Mouse (Mus musculus) stomach, embryonic 15.5 days (tissue): ENCODE measurements around the gene Dnaja4. TPM values are rescaled to one million over a fixed set of nuclear protein-coding genes. Genes with fewer than 3 reads are reported as not detected.
A peak's percentile ranks its signal among the peaks of the same experiment; 100 is the strongest.

Source experiments
- ATAC-seq: fragments of 200-750 bp; cut with Nextera tagmentation; 2 replicates; pipeline ENCODE4 v1.8.0; 2017; ENCODE audit warnings: low read depth, moderate number of reproducible peaks, moderate TSS enrichment; ENCODE audit not compliant: insufficient read depth, low FRiP score
- H3K27ac ChIP-seq: fragments of 300-500 bp; sonication (generic); 2 replicates; pipeline ENCODE4 v1.5.1; 2015; ENCODE audit warnings: mild to moderate bottlenecking, inconsistent platforms
- H3K27me3 ChIP-seq: fragments of 300-500 bp; sonication (generic); replicated peaks from 2 replicates; pipeline ENCODE4 v1.6.1; 2015; ENCODE audit warnings: inconsistent platforms
- H3K36me3 ChIP-seq: fragments of 300-500 bp; sonication (generic); 2 replicates; pipeline ENCODE4 v1.6.1; 2015; ENCODE audit warnings: inconsistent platforms
- H3K4me1 ChIP-seq: fragments of 300-500 bp; sonication (generic); 2 replicates; pipeline ENCODE4 v1.6.1; 2015; ENCODE audit warnings: inconsistent platforms
- H3K4me2 ChIP-seq: fragments of 300-500 bp; sonication (generic); 2 replicates; pipeline ENCODE4 v1.6.1; 2015; ENCODE audit warnings: mild to moderate bottlenecking, inconsistent platforms
- H3K4me3 ChIP-seq: fragments of 300-500 bp; sonication (generic); replicated peaks from 2 replicates; pipeline ENCODE4 v1.5.1; 2015; ENCODE audit warnings: inconsistent platforms
- H3K9ac ChIP-seq: fragments of 300-500 bp; sonication (generic); 2 replicates; pipeline ENCODE4 v1.6.1; 2015; ENCODE audit warnings: inconsistent platforms
- H3K9me3 ChIP-seq: fragments of 300-500 bp; sonication (generic); 2 replicates; pipeline ENCODE4 v1.6.1; 2016; ENCODE audit warnings: inconsistent platforms
- WGBS: fragments of 180-500 bp; shearing (Covaris S2); methylation state at CpG from one replicate; pipeline ENCODE4 v1.1.7; 2015; 5-methylcytosine and 5-hydroxymethylcytosine counted together
- polyA plus RNA-seq: library from polyadenylated mRNA; unstranded; fragments of >200 nt; fragmentation: Nextera tagmentation; extraction: Ambion mirVana; gene quantifications from 2 replicates; pipeline ENCODE4 v1.2.1, GENCODE M21; 2015

Gene Dnaja4
- polyA plus RNA-seq, 1 experiment from 2014 or later, result 7.3 TPM

GRCm38 (mm10) chr9:54734639-54735252 is 36.1 kb downstream of the Dnaja4 start:
- no peak overlapping the region for H3K9ac ChIP-seq
- no peaks in the 10 kb centered on the region for H3K27me3 ChIP-seq
- H3K4me3 ChIP-seq, result peak overlapping the region; percentile 82
- peak overlapping the region; percentile 74 for H3K4me2 ChIP-seq
- peaks cover 7% of the 10 kb centered on the region; the same call in 1 of the 2 replicates for H3K4me1 ChIP-seq
- ATAC-seq, result no peak
- H3K9me3 ChIP-seq, result no peaks in the 10 kb centered on the region
- WGBS, result 21% methylated on average over 11 of the region's 11 CpGs
- no peak overlapping the region for H3K27ac ChIP-seq
- peaks cover 2% of the 10 kb centered on the region; the same call in 1 of the 2 replicates for H3K36me3 ChIP-seq

DNA sequence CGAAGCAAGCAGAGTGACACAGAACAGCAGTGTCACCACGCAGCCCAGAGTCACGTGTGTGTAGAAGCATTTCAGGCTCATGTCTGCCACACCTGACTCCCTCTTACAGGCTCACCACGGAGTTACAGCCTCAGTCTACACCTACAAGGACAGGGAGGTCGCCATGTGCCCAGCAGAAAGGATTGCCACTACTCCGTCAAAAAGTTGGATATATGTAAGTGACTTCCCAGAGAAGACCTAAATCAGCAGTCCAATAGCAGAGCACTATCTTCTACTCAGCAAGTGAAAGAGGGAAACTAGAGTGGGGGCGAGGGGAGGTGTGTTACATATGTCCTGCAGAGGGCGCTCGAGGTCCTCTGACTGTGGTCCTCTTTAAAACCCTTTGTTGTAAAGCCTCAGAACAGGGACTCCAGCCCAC is 37.6 kb downstream of the Dnaja4 start:
- 12% methylated on average over 9 of the region's 9 CpGs for WGBS
- Histone ChIP-seq H3K4me3 (no peak overlapping the region), H3K4me1 (peaks cover 7% of the 10 kb centered on the region; the same call in 1 of the 2 replicates), H3K9me3 (no peaks in the 10 kb centered on the region), H3K27ac (no peak overlapping the region), H3K4me2 (peak overlapping the region; percentile 27; the same call in 1 of the 2 replicates), H3K9ac (no peak overlapping the region), H3K36me3 (no peaks in the 10 kb centered on the region), H3K27me3 (no peaks in the 10 kb centered on the region)
- ATAC-seq, result no peak

GRCm38 (mm10) chr9:54738376-54738775 is 39.7 kb downstream of the Dnaja4 start:
- Histone ChIP-seq H3K9me3 (no peaks in the 10 kb centered on the region), H3K9ac (no peak overlapping the region), H3K36me3 (no peaks in the 10 kb centered on the region), H3K4me2 (no peak overlapping the region), H3K4me3 (no peak overlapping the region), H3K27ac (no peak overlapping the region), H3K27me3 (no peaks in the 10 kb centered on the region), H3K4me1 (0 out of 2 replicates have a peak, but pooled peaks cover 3% of the 10 kb centered on the region)
- ATAC-seq, result no peak
- WGBS, result 28% methylated on average over 3 of the region's 3 CpGs

- no peaks in the 10 kb centered on the region for H3K36me3 ChIP-seq
- ATAC-seq, result no peak
- H3K27ac ChIP-seq, result no peak overlapping the region
- H3K4me3 ChIP-seq, result no peak overlapping the region
- no peaks in the 10 kb centered on the region for H3K27me3 ChIP-seq
- no peaks in the 10 kb centered on the region for H3K9me3 ChIP-seq
- no peaks in the 10 kb centered on the region for H3K4me1 ChIP-seq
- H3K4me2 ChIP-seq, result no peak overlapping the region
- WGBS, result 82% methylated on average over 4 of the region's 4 CpGs
- H3K9ac ChIP-seq, result no peak overlapping the region
Measured at GRCm38 (mm10) chr9:54743891-54744290, 45.2 kb downstream of the Dnaja4 start.

- peak; percentile 58; the same call in 1 of the 2 replicates for ATAC-seq
- Histone ChIP-seq H3K4me2 (no peak overlapping the region), H3K36me3 (no peaks in the 10 kb centered on the region), H3K27me3 (no peaks in the 10 kb centered on the region), H3K4me3 (no peak overlapping the region), H3K9ac (no peak overlapping the region), H3K27ac (no peak overlapping the region), H3K4me1 (no peaks in the 10 kb centered on the region), H3K9me3 (no peaks in the 10 kb centered on the region)
- 25% methylated on average over 13 of the region's 13 CpGs for WGBS
Measured at GRCm38 (mm10) chr9:54745740-54746370, 47.2 kb downstream of the Dnaja4 start.

DNA sequence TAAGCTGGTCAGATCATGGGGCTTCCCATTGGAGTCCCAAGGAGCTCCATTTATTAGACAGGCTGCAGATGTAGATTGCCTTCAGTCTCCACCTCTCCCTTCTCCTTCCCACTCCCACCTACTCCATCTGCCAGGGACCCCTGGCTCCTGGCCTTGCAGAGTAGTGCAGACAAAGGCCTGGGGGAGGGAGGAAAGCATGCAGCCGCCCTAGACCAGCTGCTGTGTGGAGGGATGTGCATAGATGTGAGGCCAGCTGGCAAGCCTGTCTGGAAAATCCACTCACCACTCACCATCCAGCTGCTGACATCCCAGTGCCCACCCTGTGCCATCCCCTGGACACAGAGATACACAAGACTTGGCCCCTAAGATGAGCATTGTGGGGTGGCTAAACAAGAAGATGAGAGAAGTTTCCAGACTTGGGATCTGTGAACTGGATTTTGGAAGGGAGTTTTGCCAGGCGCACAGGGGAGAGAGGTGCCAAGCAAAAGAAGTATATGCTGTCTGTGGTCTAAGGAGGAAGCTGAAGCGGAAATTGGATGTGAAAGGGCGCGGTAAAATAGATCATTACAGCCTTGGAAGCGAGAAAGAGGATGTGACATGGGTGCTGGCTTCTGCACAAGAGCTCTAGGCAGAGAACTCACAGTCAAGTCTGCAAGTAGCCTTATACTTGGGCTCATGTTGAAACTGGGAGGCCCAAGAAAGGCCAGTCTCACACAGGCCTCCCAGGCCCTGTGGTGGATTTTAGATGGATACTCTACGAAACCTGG is 51.7 kb downstream of the Dnaja4 start:
- peaks cover 9% of the 10 kb centered on the region for H3K27me3 ChIP-seq
- no peak overlapping the region for H3K4me3 ChIP-seq
- H3K4me1 ChIP-seq, result no peaks in the 10 kb centered on the region
- no peak overlapping the region for H3K27ac ChIP-seq
- no peak for ATAC-seq
- H3K9ac ChIP-seq, result no peak overlapping the region
- WGBS, result 78% methylated on average over 7 of the region's 7 CpGs
- no peaks in the 10 kb centered on the region for H3K36me3 ChIP-seq
- H3K9me3 ChIP-seq, result no peaks in the 10 kb centered on the region
- no peak overlapping the region for H3K4me2 ChIP-seq

GRCm38 (mm10) chr9:54751684-54752083 is 53.0 kb downstream of the Dnaja4 start:
- Histone ChIP-seq H3K36me3 (no peaks in the 10 kb centered on the region), H3K4me1 (no peaks in the 10 kb centered on the region), H3K4me3 (no peak overlapping the region), H3K27ac (no peak overlapping the region), H3K4me2 (no peak overlapping the region), H3K9me3 (no peaks in the 10 kb centered on the region), H3K27me3 (peaks cover 9% of the 10 kb centered on the region), H3K9ac (no peak overlapping the region)
- WGBS, result 86% methylated on average over 2 of the region's 2 CpGs
- no peak for ATAC-seq

DNA sequence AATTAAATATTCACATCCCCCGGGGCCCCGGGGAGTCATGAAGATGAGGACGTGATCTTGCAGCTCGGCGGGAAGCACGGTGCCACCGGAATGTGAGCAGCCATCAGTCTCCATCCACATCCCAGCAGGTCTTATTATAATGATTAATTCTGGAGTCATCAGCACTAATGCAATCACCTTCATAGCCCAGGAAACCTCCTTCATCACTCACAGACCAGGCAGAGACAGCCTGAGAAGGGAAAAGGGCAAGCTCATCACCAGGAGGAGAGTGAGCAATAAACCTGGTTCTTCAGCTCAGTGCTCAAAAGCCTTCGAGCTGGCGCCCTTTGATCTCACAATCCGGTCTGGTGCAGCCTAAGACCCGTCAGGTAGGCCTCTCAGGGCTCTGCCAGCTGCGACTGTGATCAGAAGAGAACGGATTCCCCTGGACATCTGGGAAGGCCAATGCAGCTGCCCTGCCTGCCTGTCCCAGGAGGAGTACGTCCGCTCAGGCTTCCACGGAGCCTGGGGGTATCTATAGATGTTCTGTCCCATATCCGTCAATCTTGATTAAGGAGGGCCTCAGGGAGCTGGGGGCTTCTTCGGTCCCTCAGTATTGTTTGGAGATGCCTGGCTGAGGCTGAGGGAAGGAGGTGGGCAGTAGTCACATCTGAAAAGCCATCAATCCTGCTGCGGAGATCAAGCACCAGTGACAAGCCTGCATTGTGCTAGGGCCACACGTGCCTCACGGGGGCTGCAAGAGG is 53.7 kb downstream of the Dnaja4 start:
- Histone ChIP-seq H3K4me1 (no peaks in the 10 kb centered on the region), H3K9me3 (no peaks in the 10 kb centered on the region), H3K27ac (no peak overlapping the region), H3K4me3 (no peak overlapping the region), H3K27me3 (peaks cover 9% of the 10 kb centered on the region), H3K4me2 (no peak overlapping the region), H3K36me3 (no peaks in the 10 kb centered on the region), H3K9ac (no peak overlapping the region)
- no peak for ATAC-seq
- 31% methylated on average over 21 of the region's 21 CpGs for WGBS

DNA sequence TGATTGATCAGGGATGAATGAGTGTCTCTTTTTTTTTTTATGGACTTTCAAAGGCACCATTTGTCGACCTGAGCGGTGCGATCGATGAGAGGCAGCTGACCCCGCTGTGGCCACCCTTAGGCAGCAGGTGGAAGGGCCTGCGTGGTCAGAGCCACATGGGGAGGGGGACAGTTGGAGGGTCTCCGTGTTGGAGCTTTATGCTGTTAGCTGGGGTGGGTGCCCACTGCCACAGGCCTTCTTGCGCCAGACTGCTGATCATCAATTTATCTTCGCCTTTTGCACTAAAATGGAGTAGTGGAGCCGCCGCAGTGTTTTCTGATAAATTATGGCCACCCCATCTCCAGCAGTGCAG is 54.2 kb downstream of the Dnaja4 start:
- Histone ChIP-seq H3K27ac (no peak overlapping the region), H3K4me2 (no peak overlapping the region), H3K4me1 (no peaks in the 10 kb centered on the region), H3K9me3 (no peaks in the 10 kb centered on the region), H3K9ac (no peak overlapping the region), H3K4me3 (no peak overlapping the region), H3K36me3 (no peaks in the 10 kb centered on the region), H3K27me3 (peaks cover 9% of the 10 kb centered on the region)
- WGBS, result 40% methylated on average over 11 of the region's 11 CpGs
- ATAC-seq, result no peak

- Histone ChIP-seq H3K9ac (no peak overlapping the region), H3K4me1 (peaks cover 6% of the 10 kb centered on the region), H3K27me3 (peaks cover 21% of the 10 kb centered on the region), H3K27ac (no peak overlapping the region), H3K9me3 (no peaks in the 10 kb centered on the region), H3K4me2 (no peak overlapping the region), H3K36me3 (no peaks in the 10 kb centered on the region), H3K4me3 (no peak overlapping the region)
- no peak for ATAC-seq
- WGBS, result 39% methylated on average over 6 of the region's 6 CpGs
Measured at GRCm38 (mm10) chr9:54759592-54759991, 60.9 kb downstream of the Dnaja4 start.

GRCm38 (mm10) chr9:54764091-54764490 is 65.4 kb downstream of the Dnaja4 start:
- no peak for ATAC-seq
- no peak overlapping the region for H3K4me3 ChIP-seq
- no peaks in the 10 kb centered on the region for H3K36me3 ChIP-seq
- H3K9me3 ChIP-seq, result no peaks in the 10 kb centered on the region
- H3K27ac ChIP-seq, result no peak overlapping the region
- H3K9ac ChIP-seq, result no peak overlapping the region
- peaks cover 36% of the 10 kb centered on the region for H3K27me3 ChIP-seq
- WGBS, result 28% methylated on average over 12 of the region's 12 CpGs
- peak overlapping the region; percentile 68; the same call in 1 of the 2 replicates for H3K4me2 ChIP-seq
- peaks cover 17% of the 10 kb centered on the region for H3K4me1 ChIP-seq
